Mouse (Mus musculus) liver, embryonic 13.5 days (tissue): ENCODE measurements around the gene Olfr315. TPM values are rescaled to one million over a fixed set of nuclear protein-coding genes. Genes with fewer than 3 reads are reported as not detected.
"Not testable (repeated sequence)": the region's sequence is repeated elsewhere in the genome, so short reads cannot be mapped to it uniquely, and the experiment has no call there.

Experiments used
- ATAC-seq: fragments of 200-750 bp; cut with Nextera tagmentation; 2 replicates; pipeline ENCODE4 v1.8.0; 2017; ENCODE audit warnings: low read depth, mild to moderate bottlenecking, moderate number of reproducible peaks, moderate library complexity
- DNase-seq: peaks from one replicate; pipeline ENCODE4 v3.0.0; 2022
- H3K27ac ChIP-seq: fragments of 300-500 bp; sonication (generic); 2 replicates; pipeline ENCODE4 v1.5.1; 2015; ENCODE audit warnings: moderate library complexity, mild to moderate bottlenecking, inconsistent platforms
- H3K27me3 ChIP-seq: fragments of 300-500 bp; sonication (generic); 2 replicates; pipeline ENCODE4 v1.6.1; 2015; ENCODE audit warnings: mild to moderate bottlenecking, inconsistent platforms
- H3K36me3 ChIP-seq: fragments of 300-500 bp; sonication (generic); 2 replicates; pipeline ENCODE4 v1.6.1; 2015; ENCODE audit warnings: mild to moderate bottlenecking, inconsistent platforms
- H3K4me1 ChIP-seq: fragments of 300-500 bp; sonication (generic); replicated peaks from 2 replicates; pipeline ENCODE4 v1.6.1; 2015; ENCODE audit warnings: inconsistent platforms
- H3K4me2 ChIP-seq: fragments of 300-500 bp; sonication (generic); 2 replicates; pipeline ENCODE4 v1.6.1; 2015; ENCODE audit warnings: inconsistent platforms, mild to moderate bottlenecking, moderate library complexity
- H3K4me3 ChIP-seq: fragments of 300-500 bp; sonication (generic); replicated peaks from 2 replicates; pipeline ENCODE4 v1.5.1; 2015; ENCODE audit warnings: mild to moderate bottlenecking, inconsistent platforms
- H3K9ac ChIP-seq: fragments of 300-500 bp; sonication (generic); 2 replicates; pipeline ENCODE4 v1.6.1; 2015; ENCODE audit warnings: mild to moderate bottlenecking, inconsistent platforms
- H3K9me3 ChIP-seq: fragments of 300-500 bp; sonication (generic); replicated peaks from 2 replicates; pipeline ENCODE4 v1.6.1; 2016; ENCODE audit warnings: inconsistent platforms
- WGBS: fragments of 180-500 bp; shearing (Covaris S2); methylation state at CpG from one replicate; pipeline ENCODE4 v1.1.7; 2015; ENCODE audit not compliant: insufficient replicate concordance; 5-methylcytosine and 5-hydroxymethylcytosine counted together
- polyA plus RNA-seq: library from polyadenylated mRNA; unstranded; fragments of >200 nt; fragmentation: Nextera tagmentation; extraction: Ambion mirVana; gene quantifications from 2 replicates; pipeline ENCODE4 v1.2.1, GENCODE M21; 2015

Olfr315 gene
- polyA plus RNA-seq, 1 experiment from 2014 or later: not detected

DNA sequence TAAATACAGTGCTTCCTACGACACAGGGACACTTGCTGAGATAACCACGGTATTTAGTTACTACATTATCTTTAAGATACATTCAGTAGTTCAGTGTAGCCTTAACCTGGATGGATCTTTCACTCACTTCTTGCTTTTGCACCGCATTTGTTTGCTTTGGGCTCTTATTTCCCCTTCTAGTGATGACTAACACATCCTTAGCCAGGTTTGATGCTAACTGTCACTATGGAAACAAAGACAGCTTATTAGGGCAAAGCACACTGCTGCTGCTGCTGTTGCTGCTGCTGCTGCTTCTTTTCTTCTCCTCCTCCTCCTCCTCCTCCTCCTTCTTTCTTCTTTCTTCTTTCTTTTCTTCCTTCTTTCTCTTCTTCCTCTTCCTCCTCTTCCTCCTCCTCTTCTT, 16.5 kb downstream of the Olfr315 start:
- Histone ChIP-seq H3K9ac (no peak overlapping the region), H3K27ac (no peak overlapping the region), H3K4me1 (no peaks in the 10 kb centered on the region), H3K27me3 (no peaks in the 10 kb centered on the region), H3K4me3 (no peak overlapping the region), H3K4me2 (no peak overlapping the region), H3K36me3 (no peaks in the 10 kb centered on the region), H3K9me3 (no peaks in the 10 kb centered on the region)
- DNase-seq: no peak
- ATAC-seq: no peak
- 35% methylated on average over 3 of the region's 3 CpGs for WGBS

DNA sequence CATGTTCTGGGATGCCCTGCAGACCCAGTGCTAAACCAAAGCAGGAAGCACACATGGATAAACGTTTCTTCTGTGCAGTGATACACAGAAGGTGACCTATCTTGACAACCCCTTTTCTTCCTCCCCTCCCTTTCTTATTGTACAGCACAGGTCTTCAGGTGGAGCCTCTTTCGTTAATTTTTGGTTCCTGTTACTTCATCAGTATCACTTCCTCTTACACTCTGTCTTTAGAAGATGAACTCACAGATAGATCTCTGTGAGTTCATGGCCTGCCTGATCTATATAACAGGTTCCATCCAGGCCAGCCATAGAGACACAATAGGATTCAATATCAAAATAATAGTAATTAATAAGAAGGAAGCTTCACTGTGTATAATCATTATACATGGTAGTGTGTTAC, 17.1 kb downstream of the Olfr315 start:
- Histone ChIP-seq H3K27me3 (no peaks in the 10 kb centered on the region), H3K9me3 (no peaks in the 10 kb centered on the region), H3K4me1 (no peaks in the 10 kb centered on the region), H3K4me3 (no peak overlapping the region), H3K4me2 (no peak overlapping the region), H3K36me3 (no peaks in the 10 kb centered on the region), H3K9ac (no peak overlapping the region), H3K27ac (no peak overlapping the region)
- ATAC-seq (no peak), DNase-seq (no peak)
- 19% methylated on average over 2 of the region's 2 CpGs for WGBS

GRCm38 (mm10) chr11:58790646-58791045, 17.7 kb downstream of the Olfr315 start:
- Histone ChIP-seq H3K4me2 (no peak overlapping the region), H3K9ac (no peak overlapping the region), H3K27me3 (no peaks in the 10 kb centered on the region), H3K4me3 (no peak overlapping the region), H3K9me3 (no peaks in the 10 kb centered on the region), H3K36me3 (no peaks in the 10 kb centered on the region), H3K4me1 (no peaks in the 10 kb centered on the region), H3K27ac (no peak overlapping the region)
- ATAC-seq (no peak), DNase-seq (no peak)
- WGBS: 43% methylated on average over 6 of the region's 6 CpGs

DNA sequence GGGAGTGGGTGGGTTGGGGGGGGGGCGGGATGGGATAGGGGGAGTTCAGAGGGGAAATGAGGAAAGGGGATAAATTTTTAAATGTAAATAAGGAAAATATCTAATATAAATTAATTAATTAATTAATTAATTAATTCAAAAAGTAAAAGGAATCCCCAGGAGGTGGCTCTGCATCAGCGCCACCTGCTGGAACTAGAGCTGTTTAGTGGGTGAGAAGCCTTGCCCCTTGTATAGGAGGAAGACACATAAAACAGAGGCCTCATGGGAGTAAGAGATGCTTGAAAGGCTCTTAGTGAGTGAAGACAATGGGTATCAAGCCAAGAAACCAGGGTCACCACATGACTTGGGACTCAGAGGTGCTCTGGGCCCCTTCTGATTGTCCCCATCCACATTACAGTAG, 22.9 kb downstream of the Olfr315 start:
- Histone ChIP-seq H3K4me3 (no peak overlapping the region), H3K4me1 (no peaks in the 10 kb centered on the region), H3K4me2 (no peak overlapping the region), H3K9ac (no peak overlapping the region), H3K36me3 (no peaks in the 10 kb centered on the region), H3K27me3 (no peaks in the 10 kb centered on the region), H3K9me3 (no peaks in the 10 kb centered on the region), H3K27ac (no peak overlapping the region)
- no peak for ATAC-seq
- no peak for DNase-seq
- 70% methylated on average over 2 of the region's 2 CpGs for WGBS

GRCm38 (mm10) chr11:58796850-58797249, 23.9 kb downstream of the Olfr315 start:
- H3K9me3 ChIP-seq: no peaks in the 10 kb centered on the region
- WGBS: 67% methylated on average over 7 of the region's 7 CpGs
- no peak overlapping the region for H3K4me3 ChIP-seq
- H3K27ac ChIP-seq: no peak overlapping the region
- ATAC-seq (no peak), DNase-seq (no peak)
- H3K4me2 ChIP-seq: no peak overlapping the region
- H3K27me3 ChIP-seq: no peaks in the 10 kb centered on the region
- H3K4me1 ChIP-seq: no peaks in the 10 kb centered on the region
- H3K9ac ChIP-seq: no peak overlapping the region
- no peaks in the 10 kb centered on the region for H3K36me3 ChIP-seq

DNA sequence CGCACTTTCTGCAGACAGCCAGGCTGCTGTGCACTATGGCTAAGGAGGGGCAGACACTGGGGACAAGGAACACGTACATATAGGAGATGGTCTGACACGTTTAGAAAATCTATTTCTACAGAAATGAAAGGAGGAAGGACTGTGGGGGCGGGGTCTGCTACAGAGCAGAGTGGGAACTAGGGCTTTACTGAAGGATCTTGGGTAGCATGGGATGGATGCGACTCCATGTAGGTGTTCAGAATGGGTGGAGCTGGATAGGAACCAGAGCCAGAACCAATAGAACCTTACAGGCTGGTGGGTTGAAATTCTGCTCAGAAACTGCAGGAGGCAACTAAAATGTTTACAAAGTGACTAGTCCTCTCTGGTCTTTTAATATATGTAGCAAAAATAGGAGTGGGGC, 26.8 kb downstream of the Olfr315 start:
- Histone ChIP-seq H3K4me1 (no peaks in the 10 kb centered on the region), H3K9me3 (no peaks in the 10 kb centered on the region), H3K27me3 (no peaks in the 10 kb centered on the region), H3K4me3 (no peak overlapping the region), H3K4me2 (no peak overlapping the region), H3K9ac (no peak overlapping the region), H3K27ac (no peak overlapping the region), H3K36me3 (no peaks in the 10 kb centered on the region)
- ATAC-seq (no peak), DNase-seq (no peak)
- 54% methylated on average over 5 of the region's 5 CpGs for WGBS

- Histone ChIP-seq H3K9ac (no peak within 1 kb of the TSS), H3K4me2 (no peak within 1 kb of the TSS), H3K27ac (no peak within 1 kb of the TSS), H3K36me3 (no peaks in the 10 kb centered on the region), H3K9me3 (no peaks in the 10 kb centered on the region), H3K27me3 (no peaks in the 10 kb centered on the region), H3K4me3 (no peak within 1 kb of the TSS), H3K4me1 (0 out of 2 replicates have a peak, but pooled peaks cover 4% of the 10 kb centered on the region)
- WGBS: 39% methylated on average over 14 of the region's 14 CpGs
- ATAC-seq: no peak
- DNase-seq: no peak
Observed at GRCm38 (mm10) chr11:58801558-58802228, 28.7 kb downstream of the Olfr315 start, which contains the start of gene Fam183b. Fam183b (minus strand) TSS chr11:58801960.

- Histone ChIP-seq H3K27ac (no peak overlapping the region), H3K4me3 (no peak overlapping the region), H3K9me3 (no peaks in the 10 kb centered on the region), H3K9ac (no peak overlapping the region), H3K36me3 (no peaks in the 10 kb centered on the region), H3K4me1 (0 out of 2 replicates have a peak, but pooled peaks cover 4% of the 10 kb centered on the region), H3K4me2 (no peak overlapping the region), H3K27me3 (no peaks in the 10 kb centered on the region)
- DNase-seq (no peak), ATAC-seq (no peak)
- WGBS: 45% methylated on average over 4 of the region's 4 CpGs
Observed at GRCm38 (mm10) chr11:58803871-58804270, 30.9 kb downstream of the Olfr315 start.

- H3K27ac ChIP-seq: no peak overlapping the region
- no peaks in the 10 kb centered on the region for H3K9me3 ChIP-seq
- H3K4me1 ChIP-seq: 0 out of 2 replicates have a peak, but pooled peaks cover 4% of the 10 kb centered on the region
- no peaks in the 10 kb centered on the region for H3K36me3 ChIP-seq
- H3K4me2 ChIP-seq: no peak overlapping the region
- no peak for DNase-seq
- no peak overlapping the region for H3K9ac ChIP-seq
- 58% methylated on average over 2 of the region's 2 CpGs for WGBS
- ATAC-seq: no peak
- H3K4me3 ChIP-seq: no peak overlapping the region
- H3K27me3 ChIP-seq: no peaks in the 10 kb centered on the region
Observed at GRCm38 (mm10) chr11:58804393-58804792, 31.4 kb downstream of the Olfr315 start.

DNA sequence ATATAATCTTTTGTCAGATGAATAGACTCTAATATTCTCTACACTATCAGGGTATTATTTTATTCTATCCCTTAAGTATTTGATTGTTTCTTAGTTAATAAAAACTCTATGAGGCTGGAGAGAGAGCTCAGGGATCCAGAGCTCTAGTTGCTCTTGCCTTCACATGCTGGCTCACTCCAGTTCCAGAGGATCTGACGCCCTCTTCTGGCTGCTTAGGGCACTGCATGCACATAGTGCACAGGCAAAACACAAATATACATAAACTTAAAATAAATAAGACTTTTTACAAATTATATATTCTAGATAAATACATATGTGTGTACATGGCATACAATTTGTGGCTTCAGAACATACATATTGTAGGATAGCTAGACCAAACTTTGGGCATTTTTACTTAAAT, 39.0 kb downstream of the Olfr315 start:
- no peaks in the 10 kb centered on the region for H3K36me3 ChIP-seq
- H3K9ac ChIP-seq: no peak overlapping the region
- no peaks in the 10 kb centered on the region for H3K9me3 ChIP-seq
- DNase-seq: no peak
- no peak overlapping the region for H3K4me3 ChIP-seq
- H3K4me2 ChIP-seq: no peak overlapping the region
- no peaks in the 10 kb centered on the region for H3K4me1 ChIP-seq
- WGBS: 3% methylated on average over 1 of the region's 1 CpGs
- H3K27me3 ChIP-seq: no peaks in the 10 kb centered on the region
- ATAC-seq: no peak
- H3K27ac ChIP-seq: no peak overlapping the region

DNA sequence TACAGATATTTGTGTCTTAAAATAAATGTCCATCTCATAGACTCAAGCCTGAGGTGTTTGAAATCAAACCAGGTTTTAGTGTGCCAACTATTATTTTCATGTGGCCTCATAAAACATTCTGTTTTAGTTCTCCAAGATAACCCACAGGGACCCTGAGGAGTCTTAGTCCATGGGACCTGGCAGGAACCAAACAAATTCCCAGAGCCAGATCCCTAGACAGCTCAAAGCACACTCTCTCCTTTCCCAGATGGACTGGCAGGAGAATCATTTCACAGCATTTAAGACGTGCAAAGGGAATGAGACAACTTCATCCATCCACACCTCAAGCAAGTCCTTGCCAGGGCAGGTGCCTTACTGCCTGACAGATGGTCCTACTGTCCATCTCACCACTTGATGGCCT, 41.7 kb downstream of the Olfr315 start, which contains the start of gene Olfr313:
Olfr313 (plus strand) TSS at position 301 of the 400 bp plus-strand sequence.
- H3K27me3 ChIP-seq, H3K4me3 ChIP-seq, H3K4me1 ChIP-seq, ATAC-seq, H3K27ac ChIP-seq, H3K9ac ChIP-seq, H3K4me2 ChIP-seq, H3K36me3 ChIP-seq, H3K9me3 ChIP-seq, DNase-seq: not testable (repeated sequence)
- 29% methylated on average over 1 of the region's 1 CpGs for WGBS

DNA sequence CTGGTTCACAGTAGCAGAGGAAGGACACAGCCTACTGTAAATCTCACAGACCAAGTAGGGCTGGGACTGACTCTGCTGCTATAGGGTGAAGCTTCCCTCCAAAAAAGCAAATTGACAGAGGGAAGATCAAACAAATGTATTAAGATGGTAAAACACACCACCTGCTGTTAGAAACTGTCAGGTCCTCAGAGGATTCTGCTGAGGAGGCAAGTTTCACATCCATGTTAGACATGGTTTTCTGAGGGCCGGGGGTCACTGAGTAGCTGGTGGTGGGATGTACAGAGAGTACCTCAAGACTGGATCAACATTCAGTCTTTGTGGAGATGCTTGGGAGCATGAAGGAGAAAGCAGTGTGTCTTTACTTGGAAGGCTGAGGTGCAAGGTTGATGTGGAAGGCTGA, 42.7 kb downstream of the Olfr315 start:
- H3K4me3 ChIP-seq: no peak overlapping the region
- WGBS: 60% methylated on average over 1 of the region's 1 CpGs
- H3K4me1 ChIP-seq: no peaks in the 10 kb centered on the region
- H3K9ac ChIP-seq: no peak overlapping the region
- DNase-seq: no peak
- no peak for ATAC-seq
- no peak overlapping the region for H3K27ac ChIP-seq
- H3K4me2 ChIP-seq: no peak overlapping the region
- no peaks in the 10 kb centered on the region for H3K9me3 ChIP-seq
- no peaks in the 10 kb centered on the region for H3K36me3 ChIP-seq
- H3K27me3 ChIP-seq: no peaks in the 10 kb centered on the region
